In the genomic region with DNA sequence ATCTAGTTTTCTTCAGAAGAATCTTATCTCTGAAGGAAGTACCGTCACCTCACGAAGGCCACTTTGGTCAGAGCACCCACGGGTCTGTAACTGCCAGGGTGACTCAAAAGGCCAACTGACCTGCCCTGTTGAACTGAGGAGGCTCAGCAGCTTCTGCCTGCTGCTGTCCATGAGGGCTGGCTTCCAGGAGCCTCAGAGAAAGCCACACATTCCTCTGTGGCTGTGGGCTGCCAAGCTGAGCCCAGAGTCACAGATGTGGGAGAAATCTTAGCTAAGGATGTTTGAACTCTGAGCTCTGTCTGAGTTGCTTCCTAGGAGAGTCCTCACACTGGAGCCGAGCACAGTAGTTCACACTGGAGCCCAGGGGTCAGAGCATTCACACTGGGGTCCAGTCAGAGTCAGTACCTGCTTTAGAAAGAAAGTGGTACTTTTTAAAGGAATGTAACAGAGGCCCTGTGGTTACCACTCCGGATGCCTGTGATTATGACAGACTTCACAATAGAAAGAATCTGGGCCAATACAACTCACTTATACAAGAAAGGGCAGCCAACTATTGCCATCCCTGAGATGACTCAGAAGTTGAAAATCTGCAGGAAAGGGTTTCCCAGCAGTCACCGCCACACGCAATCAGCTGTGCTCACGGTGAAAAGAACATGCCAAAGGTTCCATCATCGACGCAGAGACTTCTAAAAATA, we compare ENCODE assay signal across 12 mouse cellular contexts.
DNase-seq lines count a peak whose midpoint lies in the region; ATAC-seq and TF ChIP-seq lines count a peak whose summit lies in the region.
"Had no signal": no experiment of that assay in that cellular context is flagged by ENCODE, and none has a peak within 500 bp of the region (broad histone marks: within the 10 kb centered on the region; RNA-seq: fewer than 3 reads in every experiment).

No protein-coding gene starts in this region.

- no peak for TF ChIP-seq POLR2A in heart, adult 2 months (IDR thresholded peaks at IDR 0.05; ENCODE audit: insufficient read depth, low read depth, low read length)

- no peak for TF ChIP-seq EP300 in heart, adult 2 months (IDR thresholded peaks at IDR 0.05; ENCODE audit: insufficient read depth, low read depth, low read length)

- H3K9ac ChIP-seq in heart, adult 2 months (ENCODE audit: low read depth, low read length) = no peak overlapping the region
- H3K9ac ChIP-seq in heart, embryonic 14.5 days (ENCODE audit: low read length) = no peak overlapping the region
- no peak overlapping the region for H3K9ac ChIP-seq in forebrain, embryonic 14.5 days (ENCODE audit: low read length)
- H3K9ac ChIP-seq: hindbrain, embryonic 14.5 days had no signal

- H3K79me2 ChIP-seq in heart, adult 2 months (replicated peaks; ENCODE audit: control insufficient read depth, insufficient read depth, low read length) = no peaks in the 10 kb centered on the region

- no peaks in the 10 kb centered on the region for H3K27me3 ChIP-seq in heart, adult 2 months (ENCODE audit: control insufficient read depth, insufficient read depth, low read length)
- no peaks in the 10 kb centered on the region for H3K27me3 ChIP-seq in heart, embryonic 14.5 days (ENCODE audit: control insufficient read depth, insufficient read depth, low read length)
- H3K27me3 ChIP-seq in forebrain, embryonic 14.5 days (replicated peaks; ENCODE audit: control insufficient read depth, insufficient read depth, low read length) = no peaks in the 10 kb centered on the region

- ATAC-seq in heart, embryonic 14.5 days (ENCODE audit: insufficient number of reproducible peaks, insufficient read depth, low FRiP score, low read depth) = no peak
- ATAC-seq in forebrain, embryonic 14.5 days = no peak

- H3K4me1 ChIP-seq in heart, adult 2 months (ENCODE audit: control insufficient read depth, insufficient read depth, low read length) = peaks cover 8% of the 10 kb centered on the region
- peaks cover 26 to 35% of the 10 kb centered on the region in 2 experiments for H3K4me1 ChIP-seq in heart, embryonic 14.5 days (ENCODE audit: control insufficient read depth in 2 of 2, insufficient read depth in 2 of 2, low read length in 2 of 2)
- H3K4me1 ChIP-seq in forebrain, embryonic 14.5 days (ENCODE audit: control insufficient read depth, insufficient read depth, low read length) = no peaks in the 10 kb centered on the region

- no peak for TF ChIP-seq CTCF in heart, adult 2 months (IDR thresholded peaks at IDR 0.05)

- H3K9me3 ChIP-seq in heart, embryonic 14.5 days (ENCODE audit: control insufficient read depth, low read length) = no peaks in the 10 kb centered on the region
- no peaks in the 10 kb centered on the region for H3K9me3 ChIP-seq in forebrain, embryonic 14.5 days (replicated peaks; ENCODE audit: control insufficient read depth, low read length)

- H3K36me3 ChIP-seq in heart, adult 2 months (ENCODE audit: control insufficient read depth, insufficient read depth, low read length) = no peaks in the 10 kb centered on the region
- no peaks in the 10 kb centered on the region for H3K36me3 ChIP-seq in heart, embryonic 14.5 days (ENCODE audit: control insufficient read depth, insufficient read depth, low read length)
- H3K36me3 ChIP-seq in forebrain, embryonic 14.5 days (ENCODE audit: control insufficient read depth, insufficient read depth, low read length) = 0 out of 2 replicates have a peak, but pooled peaks cover 3% of the 10 kb centered on the region

- intact Hi-C loops in heart, adult 2 months (cut with DNase I) = no loop called here
- intact Hi-C loops in heart, postnatal 25 days (cut with DNase I) = no loop called here

- H3K4me2 ChIP-seq in heart, embryonic 14.5 days (ENCODE audit: low read length) = no peak overlapping the region
- H3K4me2 ChIP-seq in forebrain, embryonic 14.5 days (ENCODE audit: low read length) = no peak overlapping the region
- H3K4me2 ChIP-seq: hindbrain, embryonic 14.5 days had no signal

- no peak overlapping the region for H3K4me3 ChIP-seq in heart, adult 2 months
- no peak overlapping the region for H3K4me3 ChIP-seq in heart, embryonic 14.5 days (ENCODE audit: control insufficient read depth in 1 of 2, insufficient read depth in 1 of 2, low read depth in 1 of 2, low read length in 2 of 2)
- no peak overlapping the region for H3K4me3 ChIP-seq in forebrain, embryonic 14.5 days (ENCODE audit: low read depth, low read length)

- DNase-seq in heart, adult 2 months = peak in 1 of 2 experiments; percentile 51
- DNase-seq in heart, postnatal 25 days (ENCODE audit: low spot score) = no peak
- DNase-seq in 3T3-L1 (ENCODE audit: low read depth, low spot score) (peak; percentile 97), adipocyte (ENCODE audit: low spot score) (peak; percentile 78)
- no peak for DNase-seq in forebrain, embryonic 14.5 days (ENCODE audit: low spot score)
- no peak for DNase-seq in layer of hippocampus, adult 9-10 months (ENCODE audit: low spot score)
- DNase-seq: layer of hippocampus, postnatal 36 days; liver; thymus, adult 2 months had no signal

- WGBS in heart, adult 2 months = 33% methylated on average over 10 of the region's 10 CpGs
- 26% methylated on average over 10 of the region's 10 CpGs for WGBS in heart, embryonic 14.5 days
- WGBS in forebrain, embryonic 14.5 days = 91% methylated on average over 10 of the region's 10 CpGs

- H3K27ac ChIP-seq in heart, adult 2 months = peak overlapping the region; percentile 51
- peak overlapping the region; percentile 8 to 58; a peak in 2 of 4 replicates for H3K27ac ChIP-seq in heart, embryonic 14.5 days (replicated peaks in 1 of 2; ENCODE audit: control insufficient read depth in 1 of 2, insufficient read depth in 1 of 2, low read depth in 2 of 2, low read length in 2 of 2)
- H3K27ac ChIP-seq in forebrain, embryonic 14.5 days (ENCODE audit: low read depth, low read length) = no peak overlapping the region
- H3K27ac ChIP-seq: hindbrain, embryonic 14.5 days; kidney, postnatal 0 days had no signal

Comparison
In these comparisons a context has a peak if more than half of its experiments do, and no peak if none do; other contexts are left out.
1. DNase-seq: peak in 3T3-L1 (single experiment) and adipocyte (single experiment); none in heart, postnatal 25 days (single experiment), forebrain, embryonic 14.5 days (single experiment) and layer of hippocampus, adult 9-10 months (single experiment).